Comparison of ENCODE assay signal across 15 mouse cellular contexts in the genomic region with DNA sequence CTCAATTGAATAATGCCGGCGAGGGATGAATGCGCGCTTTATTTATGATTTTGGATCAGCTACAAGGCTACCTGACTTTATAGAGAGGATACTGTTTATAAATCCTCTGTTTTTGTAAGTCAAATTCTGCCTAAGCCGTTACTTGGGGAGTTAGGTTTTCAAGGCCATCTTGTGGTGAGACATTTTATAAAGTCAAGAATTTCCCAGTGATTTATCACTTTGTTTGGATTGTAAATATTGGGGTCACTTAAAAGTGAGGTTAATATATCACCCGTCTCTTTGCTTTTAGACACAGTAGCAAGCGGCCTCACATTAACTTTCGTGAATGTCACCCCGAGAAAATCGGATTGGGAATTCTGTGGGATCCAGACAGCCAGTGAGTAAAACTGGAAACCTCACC.
"Had no signal": no experiment of that assay in that cellular context is flagged by ENCODE, and none has a peak within 500 bp of the region (broad histone marks: within the 10 kb centered on the region; RNA-seq: fewer than 3 reads in every experiment).

No protein-coding gene starts in this region.

- ATAC-seq: liver, embryonic 12.5 days had no signal

- DNase-seq: kidney, adult 11 months; layer of hippocampus, adult 9-11 months; layer of hippocampus, postnatal 36 days; left cerebral cortex, postnatal 4 days; lung, embryonic 14.5 days; lung, postnatal 10 days; right cerebral cortex, postnatal 14 days; thymus, postnatal 36 days had no signal

- H3K27ac ChIP-seq: hindbrain, embryonic 13.5 days; limb, embryonic 13.5 days; liver, embryonic 12.5 days; macrophage; stomach, embryonic 15.5 days had no signal

- H3K4me1 ChIP-seq: hindbrain, embryonic 13.5 days; liver, embryonic 12.5 days; megakaryocyte, embryonic 14.5 days had no signal

- H3K9me3 ChIP-seq: hindbrain, embryonic 13.5 days; limb, embryonic 13.5 days; stomach, embryonic 15.5 days had no signal

- H3K4me3 ChIP-seq: hindbrain, embryonic 13.5 days; limb, embryonic 13.5 days; liver, embryonic 12.5 days; megakaryocyte, embryonic 14.5 days; stomach, embryonic 15.5 days had no signal

- H3K4me2 ChIP-seq: hindbrain, embryonic 13.5 days; limb, embryonic 13.5 days; liver, embryonic 12.5 days; lung, embryonic 14.5 days; midbrain, embryonic 11.5 days; stomach, embryonic 15.5 days had no signal

- H3K27me3 ChIP-seq: hindbrain, embryonic 13.5 days; limb, embryonic 13.5 days; liver, embryonic 12.5 days; stomach, embryonic 15.5 days had no signal

- H3K9ac ChIP-seq: hindbrain, embryonic 13.5 days; limb, embryonic 13.5 days; liver, embryonic 12.5 days; lung, embryonic 14.5 days; stomach, embryonic 15.5 days had no signal

- H3K36me3 ChIP-seq: hindbrain, embryonic 13.5 days; limb, embryonic 13.5 days; liver, embryonic 12.5 days; stomach, embryonic 15.5 days had no signal
